27 mouse cellular contexts compared by ENCODE assay signal in genomic region chr10:80365736-80366135, GRCm38 (mm10). TPM values are rescaled to one million over a fixed set of nuclear protein-coding genes. Genes with fewer than 3 reads are reported as not detected.
"Had no signal": no experiment of that assay in that cellular context is flagged by ENCODE, and none has a peak within 500 bp of the region (broad histone marks: within the 10 kb centered on the region; RNA-seq: fewer than 3 reads in every experiment).

No protein-coding gene starts in this region.

- DNase-seq: cerebellum, adult 9-10 months; cerebellum, adult 9-11 months; cerebellum, postnatal 10 days; cerebellum, postnatal 14 days; cerebellum, postnatal 25 days; cerebellum, postnatal 36 days; embryo, embryonic 11 days; forebrain, postnatal 0 days; gastrocnemius, adult 2 months; gastrocnemius, postnatal 10 days; gastrocnemius, postnatal 14 days; gastrocnemius, postnatal 25 days; gastrocnemius, postnatal 36 days; heart, adult 11 months; heart, adult 18-20 months; heart, adult 2 months had no signal

- H3K9ac ChIP-seq: embryonic facial prominence, embryonic 12.5 days; embryonic facial prominence, embryonic 13.5 days; embryonic facial prominence, embryonic 15.5 days; forebrain, embryonic 12.5 days; forebrain, embryonic 13.5 days; forebrain, embryonic 15.5 days; forebrain, postnatal 0 days had no signal

- H3K4me3 ChIP-seq: embryonic facial prominence, embryonic 10.5 days; embryonic facial prominence, embryonic 12.5 days; embryonic facial prominence, embryonic 13.5 days; embryonic facial prominence, embryonic 15.5 days; erythroblast, embryonic 14.5 days; forebrain, embryonic 10.5 days; forebrain, embryonic 12.5 days; forebrain, embryonic 13.5 days; forebrain, embryonic 15.5 days; gastrocnemius, adult 2 months; heart, adult 2 months had no signal

- H3K9me3 ChIP-seq: embryonic facial prominence, embryonic 12.5 days; embryonic facial prominence, embryonic 15.5 days; forebrain, embryonic 13.5 days; forebrain, embryonic 15.5 days had no signal

- H3K36me3 ChIP-seq: embryonic facial prominence, embryonic 10.5 days; embryonic facial prominence, embryonic 12.5 days; embryonic facial prominence, embryonic 13.5 days; embryonic facial prominence, embryonic 15.5 days; forebrain, embryonic 10.5 days; forebrain, embryonic 12.5 days; forebrain, embryonic 15.5 days had no signal

- H3K27ac ChIP-seq: embryonic facial prominence, embryonic 10.5 days; embryonic facial prominence, embryonic 12.5 days; embryonic facial prominence, embryonic 13.5 days; embryonic facial prominence, embryonic 15.5 days; forebrain, embryonic 10.5 days; forebrain, embryonic 12.5 days; forebrain, embryonic 13.5 days; forebrain, embryonic 15.5 days; gastrocnemius, adult 2 months; heart, adult 2 months had no signal

- H3K4me1 ChIP-seq: embryonic facial prominence, embryonic 13.5 days; embryonic facial prominence, embryonic 15.5 days had no signal

- ATAC-seq: forebrain, embryonic 13.5 days; forebrain, embryonic 14.5 days; forebrain, embryonic 15.5 days; forebrain, embryonic 16.5 days; forebrain, postnatal 0 days had no signal

- H3K4me2 ChIP-seq: embryonic facial prominence, embryonic 12.5 days; embryonic facial prominence, embryonic 13.5 days; embryonic facial prominence, embryonic 15.5 days; forebrain, embryonic 13.5 days; forebrain, embryonic 15.5 days had no signal

RNA-seq across cellular contexts. Expression of gene Plk5, which starts 9.5 kb away (rescaled TPM):
- polyA plus RNA-seq: erythroblast, embryonic 14.5 days had no signal
